Mouse (Mus musculus): Measurements from ENCODE around the gene Shc1. TPM values are rescaled to one million over a fixed set of nuclear protein-coding genes. Genes with fewer than 3 reads are reported as not detected.

The Shc1 gene
- total RNA-seq (2012; rRNA removed) (41.9 and 49.2 TPM in 2 replicates), polyA plus RNA-seq (2012; ENCODE audit: insufficient read depth in 1 of 2, insufficient read length in 2 of 2, low read depth in 1 of 2, low replicate concordance in 2 of 2, missing spikeins in 1 of 2) (10 to 100 TPM in 1 of 2 experiments, not detected in 1; 79.8 TPM)

- no peak; the same call in 1 of the 2 replicates for TF ChIP-seq NRF1 (IDR thresholded peaks at IDR 0.05; ENCODE audit: insufficient read depth, low read depth, low read length, poor library complexity, severe bottlenecking)
- peak; percentile 84 for TF ChIP-seq HCFC1 (IDR thresholded peaks at IDR 0.05; ENCODE audit: low read depth, low read length)
- TF ChIP-seq MAX (IDR thresholded peaks at IDR 0.05; ENCODE audit: low read length), result peak; percentile 95
- TF ChIP-seq MXI1 (IDR thresholded peaks at IDR 0.05; ENCODE audit: low read depth, low read length), result peak; percentile 98
- TF ChIP-seq TBP (IDR thresholded peaks at IDR 0.05; ENCODE audit: low read depth, low read length), result peak; percentile 73; the same call in 1 of the 2 replicates
- no peak for TF ChIP-seq SMC3 (IDR thresholded peaks at IDR 0.05; ENCODE audit: low read depth, low read length)
- no peak for TF ChIP-seq BHLHE40 (IDR thresholded peaks at IDR 0.05; ENCODE audit: borderline replicate concordance, low read depth, low read length)
- TF ChIP-seq CHD2 (IDR thresholded peaks at IDR 0.05; ENCODE audit: low read length), result peak; percentile 49; the same call in 1 of the 2 replicates
- no peak for TF ChIP-seq UBTF (IDR thresholded peaks at IDR 0.05; ENCODE audit: borderline replicate concordance, insufficient read depth, low read depth, low read length)
- peak; percentile 74 for TF ChIP-seq KAT2A (conservative IDR thresholded peaks at IDR 0.05; ENCODE audit: low read depth, low read length)
- peak; percentile 96 for TF ChIP-seq MYC (IDR thresholded peaks at IDR 0.05; ENCODE audit: low read depth, low read length)
- no peak for TF ChIP-seq ZNF384 (IDR thresholded peaks at IDR 0.05; ENCODE audit: low read depth, low read length)
- peak; percentile 11 to 93; a peak in 3 of 4 replicates for TF ChIP-seq POLR2A (IDR thresholded peaks at IDR 0.05; ENCODE audit: control insufficient read depth in 1 of 2, insufficient read depth in 1 of 2, low read depth in 1 of 2, low read length in 2 of 2, poor library complexity in 1 of 2)
- peak; percentile 46; the same call in 1 of the 2 replicates for TF ChIP-seq USF1 (IDR thresholded peaks at IDR 0.05; ENCODE audit: low read depth, low read length)
- TF ChIP-seq ETS1 (IDR thresholded peaks at IDR 0.05; ENCODE audit: low read depth, low read length), result peak; percentile 26
- peak; percentile 90 for TF ChIP-seq MAZ (IDR thresholded peaks at IDR 0.05; ENCODE audit: low read depth, low read length)
- TF ChIP-seq SIN3A (IDR thresholded peaks at IDR 0.05; ENCODE audit: low read length), result peak; percentile 97
- peak; percentile 92 for TF ChIP-seq NELFE (IDR thresholded peaks at IDR 0.05; ENCODE audit: low read depth, low read length)
- TF ChIP-seq POLR2AphosphoS2 (IDR thresholded peaks at IDR 0.05; ENCODE audit: low read length), result peak; percentile 97
- 0 out of 6 replicates have a peak, but pooled peaks of 1 of the 3 experiments have one; percentile 7 for TF ChIP-seq CTCF (IDR thresholded peaks at IDR 0.05 in 2 of 3, conservative IDR thresholded peaks at IDR 0.05 in 1 of 3; ENCODE audit: control insufficient read depth in 1 of 3, insufficient read depth in 1 of 3, low read depth in 2 of 3, low read length in 3 of 3, poor library complexity in 1 of 3, severe bottlenecking in 1 of 3)
- TF ChIP-seq MYB (IDR thresholded peaks at IDR 0.05; ENCODE audit: low read depth, low read length), result peak; percentile 62
- no peak for TF ChIP-seq ZC3H11A (IDR thresholded peaks at IDR 0.05; ENCODE audit: low read depth, low read length)
- peak; percentile 81 for TF ChIP-seq E2F4 (IDR thresholded peaks at IDR 0.05; ENCODE audit: borderline replicate concordance, low read depth, low read length)
- no peak for TF ChIP-seq CHD1 (IDR thresholded peaks at IDR 0.05; ENCODE audit: low read depth, low read length)
- peak; percentile 87 for TF ChIP-seq ELF1 (IDR thresholded peaks at IDR 0.05; ENCODE audit: low read depth, low read length)
- TF ChIP-seq TCF12 (IDR thresholded peaks at IDR 0.05; ENCODE audit: low read depth, low read length), result peak; percentile 51; the same call in 1 of the 2 replicates
- TF ChIP-seq USF2 (IDR thresholded peaks at IDR 0.05; ENCODE audit: borderline replicate concordance in 1 of 2, insufficient read depth in 1 of 2, low read depth in 1 of 2, low read length in 2 of 2), result no peak
- peak; percentile 86 for TF ChIP-seq ZMIZ1 (IDR thresholded peaks at IDR 0.05; ENCODE audit: low read depth, low read length)
- peak; percentile 100 for DNase-seq (ENCODE audit: low read depth, low spot score)
- H3K4me3 ChIP-seq (ENCODE audit: control insufficient read depth in 1 of 2, insufficient read depth in 1 of 2, low read depth in 2 of 2, low read length in 2 of 2), result peak within 1 kb of the TSS; percentile 75 to 92
- peak within 1 kb of the TSS; percentile 87 for H3K27ac ChIP-seq (ENCODE audit: control insufficient read depth, low read depth, low read length)
- H3K4me1 ChIP-seq (ENCODE audit: control insufficient read depth in 1 of 2, insufficient read depth in 2 of 2, low read length in 2 of 2), result peaks cover 19 to 41% of the 10 kb centered on the region in 2 experiments
- no peaks in the 10 kb centered on the region for H3K9me3 ChIP-seq (replicated peaks; ENCODE audit: insufficient read depth, low read length)
- peaks cover 7 to 41% of the 10 kb centered on the region in 2 experiments for H3K36me3 ChIP-seq (ENCODE audit: control insufficient read depth in 1 of 2, insufficient read depth in 2 of 2, low read length in 2 of 2)
- peaks cover 48% of the 10 kb centered on the region for H3K79me2 ChIP-seq (ENCODE audit: control insufficient read depth, insufficient read depth, low read length, poor library complexity)
- peak within 1 kb of the TSS; percentile 81 for H3K9ac ChIP-seq (ENCODE audit: control insufficient read depth, low read depth, low read length, poor library complexity, severe bottlenecking)
- no peaks in the 10 kb centered on the region for H3K27me3 ChIP-seq (ENCODE audit: control insufficient read depth in 1 of 2, insufficient read depth in 2 of 2, low read length in 2 of 2)
Measured at GRCm38 (mm10) chr3:89418170-89418860, at the start of gene Shc1, which contains the start of gene Cks1b. TSS of gene Shc1 (plus strand) at chr3:89418443. TSS of gene Cks1b (minus strand) at chr3:89418383.

Data from MEL (cell line).